Mouse (Mus musculus): ENCODE results near the gene Mgat4b.

The Mgat4b gene

DNA sequence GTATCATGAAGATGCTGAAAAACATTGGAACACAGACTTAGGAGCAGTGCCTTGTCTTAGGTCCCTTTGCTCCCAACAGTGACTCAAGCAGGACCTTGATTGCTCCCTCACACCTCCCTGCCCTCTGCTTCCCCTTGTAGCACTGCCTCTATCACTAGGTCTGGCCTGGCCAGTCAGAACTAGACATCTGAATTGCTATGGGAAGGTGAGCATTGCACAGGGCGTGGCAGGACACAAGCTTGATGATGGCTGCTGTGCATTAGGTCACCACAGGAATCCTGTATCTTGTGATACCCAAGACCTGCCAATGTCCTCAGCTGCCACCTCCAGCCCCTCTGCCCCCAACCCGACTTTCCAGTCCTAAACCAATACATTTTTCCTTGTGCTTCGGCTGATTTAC, 56.3 kb downstream of the Mgat4b start:
- Histone ChIP-seq H3K27me3 (ENCODE audit: control insufficient read depth, insufficient read depth, low read length, poor library complexity, severe bottlenecking) (no peaks in the 10 kb centered on the region), H3K36me3 (ENCODE audit: control insufficient read depth, insufficient read depth, low read length, poor library complexity, severe bottlenecking) (peaks cover 6% of the 10 kb centered on the region; the same call in 1 of the 2 replicates)
- no peak for DNase-seq (ENCODE audit: low read depth, low spot score)

DNA sequence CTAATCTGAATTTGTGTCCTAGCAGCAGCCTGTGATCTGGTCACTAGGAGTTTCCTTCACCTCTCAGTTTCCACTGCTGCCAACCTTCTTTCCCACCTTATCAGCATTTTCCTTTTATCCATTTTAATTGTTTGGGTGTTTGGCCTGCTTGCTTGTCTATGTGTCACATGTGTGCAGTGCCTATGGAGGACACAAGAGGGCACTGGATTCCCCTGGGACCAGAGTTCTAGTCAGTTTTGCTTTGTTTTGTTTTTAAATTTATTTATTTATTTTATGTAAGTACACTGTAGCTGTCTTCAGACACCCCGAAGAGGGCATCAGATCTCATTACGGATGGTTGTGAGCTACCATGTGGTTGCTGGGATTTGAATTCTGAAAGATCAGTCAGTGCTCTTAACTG, 58.5 kb downstream of the Mgat4b start:
- Histone ChIP-seq H3K27me3 (ENCODE audit: control insufficient read depth, insufficient read depth, low read length, poor library complexity, severe bottlenecking) (no peaks in the 10 kb centered on the region), H3K36me3 (ENCODE audit: control insufficient read depth, insufficient read depth, low read length, poor library complexity, severe bottlenecking) (peaks cover 5% of the 10 kb centered on the region; the same call in 1 of the 2 replicates)
- DNase-seq (ENCODE audit: low read depth, low spot score), result peak; percentile 69

DNA sequence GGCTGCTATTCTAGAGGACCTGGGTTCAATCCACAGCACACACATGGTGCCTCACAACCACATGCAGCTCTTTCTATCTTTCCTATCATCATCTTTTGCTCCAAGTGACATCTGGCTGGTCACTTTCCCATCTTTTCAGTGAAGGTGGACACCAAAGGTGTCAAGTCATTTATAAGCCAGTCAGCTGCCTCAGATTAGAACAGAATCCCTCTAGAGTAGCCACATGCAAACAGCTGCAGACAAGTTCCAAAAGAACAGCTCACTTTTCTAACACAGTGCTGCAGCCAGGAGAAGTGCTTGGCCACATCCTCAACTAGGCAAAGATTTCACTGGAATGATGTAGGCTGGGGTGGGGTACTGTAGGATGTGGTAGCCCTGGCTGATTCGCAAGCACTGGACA, 59.2 kb downstream of the Mgat4b start:
- H3K36me3 ChIP-seq (ENCODE audit: control insufficient read depth, insufficient read depth, low read length, poor library complexity, severe bottlenecking), result peaks cover 5% of the 10 kb centered on the region; the same call in 1 of the 2 replicates
- no peaks in the 10 kb centered on the region for H3K27me3 ChIP-seq (ENCODE audit: control insufficient read depth, insufficient read depth, low read length, poor library complexity, severe bottlenecking)
- no peak for DNase-seq (ENCODE audit: low read depth, low spot score)

- Histone ChIP-seq H3K36me3 (ENCODE audit: control insufficient read depth, insufficient read depth, low read length, poor library complexity, severe bottlenecking) (no peaks in the 10 kb centered on the region), H3K27me3 (ENCODE audit: control insufficient read depth, insufficient read depth, low read length, poor library complexity, severe bottlenecking) (no peaks in the 10 kb centered on the region)
- DNase-seq (ENCODE audit: low read depth, low spot score), result no peak
Measured at GRCm38 (mm10) chr11:50272819-50273218, 62.1 kb downstream of the Mgat4b start.

GRCm38 (mm10) chr11:50275077-50275476, 64.4 kb downstream of the Mgat4b start:
- no peaks in the 10 kb centered on the region for H3K36me3 ChIP-seq (ENCODE audit: control insufficient read depth, insufficient read depth, low read length, poor library complexity, severe bottlenecking)
- no peaks in the 10 kb centered on the region for H3K27me3 ChIP-seq (ENCODE audit: control insufficient read depth, insufficient read depth, low read length, poor library complexity, severe bottlenecking)
- DNase-seq (ENCODE audit: low read depth, low spot score), result peak; percentile 23

- DNase-seq (ENCODE audit: low read depth, low spot score), result peak; percentile 50
- no peaks in the 10 kb centered on the region for H3K27me3 ChIP-seq (ENCODE audit: control insufficient read depth, insufficient read depth, low read length, poor library complexity, severe bottlenecking)
- no peaks in the 10 kb centered on the region for H3K36me3 ChIP-seq (ENCODE audit: control insufficient read depth, insufficient read depth, low read length, poor library complexity, severe bottlenecking)
Measured at GRCm38 (mm10) chr11:50275568-50276151, 65.0 kb downstream of the Mgat4b start.

DNA sequence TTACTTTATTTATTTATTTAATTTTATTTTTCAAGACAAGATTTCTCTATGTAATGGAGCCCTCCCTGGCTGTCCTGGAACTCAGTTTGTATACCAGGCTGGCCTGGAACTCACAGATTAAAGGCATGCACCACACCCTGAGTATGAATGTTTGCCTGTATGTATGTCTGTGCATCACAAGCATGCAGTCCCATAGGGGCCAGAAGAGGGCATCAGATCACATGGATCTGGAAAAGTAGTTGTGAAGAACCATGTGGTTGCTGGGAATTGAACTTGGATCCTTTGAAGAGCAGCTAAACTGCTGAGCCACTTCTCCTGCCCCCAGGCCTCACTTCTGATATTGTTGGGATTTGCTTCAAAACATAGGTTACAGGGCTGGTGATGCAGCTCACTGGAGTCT, 66.3 kb downstream of the Mgat4b start:
- no peaks in the 10 kb centered on the region for H3K36me3 ChIP-seq (ENCODE audit: control insufficient read depth, insufficient read depth, low read length, poor library complexity, severe bottlenecking)
- no peaks in the 10 kb centered on the region for H3K27me3 ChIP-seq (ENCODE audit: control insufficient read depth, insufficient read depth, low read length, poor library complexity, severe bottlenecking)
- peak; percentile 22 for DNase-seq (ENCODE audit: low read depth, low spot score)

GRCm38 (mm10) chr11:50277706-50278105, 67.0 kb downstream of the Mgat4b start:
- no peaks in the 10 kb centered on the region for H3K27me3 ChIP-seq (ENCODE audit: control insufficient read depth, insufficient read depth, low read length, poor library complexity, severe bottlenecking)
- no peak for DNase-seq (ENCODE audit: low read depth, low spot score)
- H3K36me3 ChIP-seq (ENCODE audit: control insufficient read depth, insufficient read depth, low read length, poor library complexity, severe bottlenecking), result no peaks in the 10 kb centered on the region

DNA sequence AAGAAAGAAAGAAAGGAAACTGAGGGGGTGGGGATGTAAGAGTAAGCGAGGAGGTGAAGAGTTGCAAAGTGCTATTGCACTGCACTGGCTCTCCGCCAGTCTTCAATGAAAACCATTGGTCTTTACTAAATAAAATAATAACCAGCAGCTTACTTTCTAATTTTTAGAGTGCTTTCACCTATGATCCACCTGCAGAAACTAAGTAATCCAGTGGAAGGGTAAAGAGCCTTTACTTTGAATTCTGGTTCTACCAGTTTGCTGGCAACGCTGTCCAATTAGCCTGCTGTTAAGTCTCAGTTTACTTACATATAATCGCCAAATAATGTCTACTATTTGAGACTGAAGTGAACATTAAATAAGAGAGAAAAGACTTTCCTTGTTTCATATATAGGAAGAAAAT, 68.3 kb downstream of the Mgat4b start:
- H3K27me3 ChIP-seq (ENCODE audit: control insufficient read depth, insufficient read depth, low read length, poor library complexity, severe bottlenecking), result no peaks in the 10 kb centered on the region
- H3K36me3 ChIP-seq (ENCODE audit: control insufficient read depth, insufficient read depth, low read length, poor library complexity, severe bottlenecking), result no peaks in the 10 kb centered on the region

GRCm38 (mm10) chr11:50280053-50280452, 69.4 kb downstream of the Mgat4b start:
- Histone ChIP-seq H3K27me3 (ENCODE audit: control insufficient read depth, insufficient read depth, low read length, poor library complexity, severe bottlenecking) (no peaks in the 10 kb centered on the region), H3K36me3 (ENCODE audit: control insufficient read depth, insufficient read depth, low read length, poor library complexity, severe bottlenecking) (no peaks in the 10 kb centered on the region)
- DNase-seq (ENCODE audit: low read depth, low spot score), result no peak

More for the DNA sequence above, 68.3 kb downstream of the Mgat4b start:
- DNase-seq (ENCODE audit: low read depth, low spot score), result no peak

Measured in splenic B cell, adult 2 months (primary cell).